Mouse (Mus musculus) G1E (cell line): ENCODE results near the gene Ipcef1. TPM values are rescaled to one million over a fixed set of nuclear protein-coding genes. Genes with fewer than 3 reads are reported as not detected.

Source experiments
- ATAC-seq: 2 replicates; pipeline ENCODE4 v1.8.0; 2016; ENCODE audit warnings: mild to moderate bottlenecking; ENCODE audit not compliant: insufficient number of reproducible peaks, poor library complexity, low FRiP score, severe bottlenecking; ENCODE audit errors: extremely low read depth
- DNase-seq: peaks from one replicate; pipeline ENCODE4 v3.0.0; 2012; ENCODE audit warnings: low spot score
- H3K27me3 ChIP-seq: 2 replicates; pipeline ENCODE4 v1.6.1; 2012; ENCODE audit warnings: mild to moderate bottlenecking, low read length, inconsistent platforms; ENCODE audit not compliant: insufficient read depth
- H3K36me3 ChIP-seq: replicated peaks from 2 replicates; pipeline ENCODE3; 2012; ENCODE audit warnings: mild to moderate bottlenecking, inconsistent platforms
- H3K4me1 ChIP-seq: 2 replicates; pipeline ENCODE4 v1.6.1; 2012; ENCODE audit warnings: low read depth, low read length, inconsistent platforms, mixed read lengths; ENCODE audit not compliant: insufficient read depth
- H3K4me3 ChIP-seq: 2 replicates; pipeline ENCODE4 v1.5.1; 2012; ENCODE audit warnings: low read depth, mild to moderate bottlenecking, inconsistent platforms, low read length, moderate library complexity, mixed read lengths
- H3K9me3 ChIP-seq: replicated peaks from 2 replicates; pipeline ENCODE4 v1.6.1; 2012; ENCODE audit warnings: inconsistent platforms
- CTCF ChIP-seq: IDR thresholded peaks from 2 replicates; pipeline ENCODE4 v1.5.1; 2012; ENCODE audit warnings: low read depth, low read length, inconsistent platforms, mixed read lengths
- GATA1 ChIP-seq: IDR thresholded peaks from 2 replicates; pipeline ENCODE4 v1.6.1; 2012; ENCODE audit warnings: borderline replicate concordance, low read length, inconsistent platforms, mixed read lengths
- GATA2 ChIP-seq: IDR thresholded peaks from 2 replicates; pipeline ENCODE4 v1.6.1; 2012; ENCODE audit warnings: low read depth, low read length, inconsistent platforms, borderline replicate concordance
- POLR2AphosphoS5 ChIP-seq: IDR thresholded peaks from 2 replicates; pipeline ENCODE4 v1.6.1; 2012; ENCODE audit warnings: low read depth, low read length, inconsistent platforms; ENCODE audit not compliant: insufficient replicate concordance
- TAL1 ChIP-seq: conservative IDR thresholded peaks from 2 replicates; pipeline ENCODE4 v1.6.1; 2012; ENCODE audit warnings: low read depth, low read length, inconsistent platforms, mixed read lengths
- polyA plus RNA-seq: library from polyadenylated mRNA; stranded (reverse); fragments of >175 nt; gene quantifications from 2 replicates; pipeline ENCODE4 v1.2.3, GENCODE M21; 2012
- total RNA-seq, 2 experiments: library from RNA; stranded (forward) in 1 of 2; stranded (reverse) in 1 of 2; fragments of 200-1000 nt in 1 of 2; fragments of >200 nt in 1 of 2; fragmentation: Nextera tagmentation in 1 of 2; gene quantifications; 2 replicates each; pipeline ENCODE4 v1.2.3; 2014 to 2017

Gene Ipcef1
- total RNA-seq (2014; fragmentation: Nextera tagmentation): not detected in 2 replicates
- total RNA-seq (2017): 0.11 and 0.12 TPM in 2 replicates
- polyA plus RNA-seq: not detected in 2 replicates

DNA sequence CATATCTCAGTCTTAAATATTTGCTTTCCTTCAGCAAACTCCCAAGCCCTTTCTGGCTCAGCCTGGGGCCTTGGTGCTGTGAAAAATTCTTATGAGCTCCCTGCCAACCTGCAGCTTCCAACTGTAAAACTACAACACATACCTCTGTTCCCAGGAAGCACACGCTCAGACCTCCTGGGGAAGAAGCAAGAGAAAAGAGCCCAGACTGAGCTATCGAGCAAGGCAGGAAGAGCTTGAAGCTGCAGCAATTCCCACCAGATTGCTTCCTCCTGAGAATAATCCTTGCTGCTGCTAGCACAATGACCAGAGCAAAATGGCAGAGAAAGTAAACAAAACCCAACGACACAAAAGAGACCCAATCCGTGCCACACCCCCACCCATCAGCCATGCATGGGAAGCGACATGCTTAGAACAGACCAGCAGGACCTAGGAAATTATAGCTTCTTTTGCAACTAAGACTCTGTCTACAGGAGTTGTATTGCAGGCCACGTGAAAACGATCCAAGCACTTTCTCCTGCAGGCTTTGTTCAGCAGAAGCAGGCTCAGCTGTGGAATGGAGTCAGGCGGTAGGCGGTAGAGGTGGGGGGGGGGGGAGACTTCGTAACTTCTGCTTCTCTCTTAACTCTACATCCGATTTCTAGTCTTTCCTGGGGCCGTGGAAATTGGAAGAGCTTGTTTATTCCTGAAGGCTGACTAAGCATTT, at the start of gene Ipcef1:
Gene Ipcef1, minus strand, starts transcription at position 164 of the 703 bp plus-strand sequence.
- no peak for DNase-seq
- TF ChIP-seq POLR2AphosphoS5 (no peak), CTCF (no peak), GATA1 (no peak), GATA2 (no peak), TAL1 (no peak)

DNA sequence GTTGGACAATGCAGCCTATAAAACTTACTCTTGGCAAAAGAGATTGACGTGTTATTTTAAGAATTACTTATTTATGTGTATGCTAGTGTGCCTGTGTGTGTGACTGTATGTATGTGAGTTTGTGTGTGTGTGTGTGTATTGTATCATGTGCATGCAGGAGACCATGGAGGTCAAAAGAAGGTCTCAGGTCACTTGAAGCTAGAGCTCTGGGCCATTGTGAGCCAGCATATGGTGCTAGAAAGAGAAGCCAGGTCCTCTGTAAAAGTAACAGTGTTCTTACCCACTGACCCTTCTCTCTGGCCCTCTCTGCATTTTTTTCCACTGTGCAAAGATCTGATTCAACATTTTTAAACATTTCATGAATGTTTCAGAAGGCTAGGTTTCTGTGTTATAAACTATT, 25.7 kb upstream of the Ipcef1 start:
- Histone ChIP-seq H3K27me3 (no peaks in the 10 kb centered on the region), H3K9me3 (no peaks in the 10 kb centered on the region), H3K4me3 (no peak overlapping the region), H3K36me3 (no peaks in the 10 kb centered on the region), H3K4me1 (no peaks in the 10 kb centered on the region)
- TF ChIP-seq POLR2AphosphoS5 (no peak), CTCF (no peak), GATA1 (no peak), TAL1 (no peak), GATA2 (no peak)
- DNase-seq (no peak), ATAC-seq (no peak)

More for the DNA sequence above, at the start of gene Ipcef1:
- Histone ChIP-seq H3K27me3 (no peaks in the 10 kb centered on the region), H3K36me3 (no peaks in the 10 kb centered on the region), H3K4me1 (no peaks in the 10 kb centered on the region), H3K4me3 (no peak within 1 kb of the TSS), H3K9me3 (no peaks in the 10 kb centered on the region)
- ATAC-seq: no peak

DNA sequence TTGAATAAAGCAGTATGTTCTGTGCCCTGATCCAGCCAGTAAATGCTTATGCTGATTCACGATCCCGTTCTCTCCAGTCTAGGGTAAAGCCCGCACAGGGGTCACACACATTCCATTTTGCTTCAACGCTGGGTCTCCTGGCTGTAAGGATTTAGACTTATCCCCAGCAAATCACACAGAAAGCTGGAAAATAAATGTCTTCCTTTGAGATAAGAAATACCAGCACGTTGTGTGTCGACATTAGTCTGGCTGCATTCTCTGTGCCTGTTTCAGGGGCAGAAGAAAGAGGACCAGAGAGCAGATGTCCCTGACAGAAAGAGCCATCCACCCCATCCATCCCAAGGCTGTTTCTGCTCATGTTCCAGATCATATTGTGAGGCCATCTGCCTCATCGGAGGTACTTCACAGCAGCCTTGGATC, 25.1 kb upstream of the Ipcef1 start:
- Histone ChIP-seq H3K4me1 (no peaks in the 10 kb centered on the region), H3K36me3 (no peaks in the 10 kb centered on the region), H3K4me3 (no peak overlapping the region), H3K27me3 (no peaks in the 10 kb centered on the region), H3K9me3 (no peaks in the 10 kb centered on the region)
- no peak for ATAC-seq
- TF ChIP-seq GATA2: no peak
- no peak for TF ChIP-seq CTCF
- TF ChIP-seq TAL1: no peak
- no peak for DNase-seq

DNA sequence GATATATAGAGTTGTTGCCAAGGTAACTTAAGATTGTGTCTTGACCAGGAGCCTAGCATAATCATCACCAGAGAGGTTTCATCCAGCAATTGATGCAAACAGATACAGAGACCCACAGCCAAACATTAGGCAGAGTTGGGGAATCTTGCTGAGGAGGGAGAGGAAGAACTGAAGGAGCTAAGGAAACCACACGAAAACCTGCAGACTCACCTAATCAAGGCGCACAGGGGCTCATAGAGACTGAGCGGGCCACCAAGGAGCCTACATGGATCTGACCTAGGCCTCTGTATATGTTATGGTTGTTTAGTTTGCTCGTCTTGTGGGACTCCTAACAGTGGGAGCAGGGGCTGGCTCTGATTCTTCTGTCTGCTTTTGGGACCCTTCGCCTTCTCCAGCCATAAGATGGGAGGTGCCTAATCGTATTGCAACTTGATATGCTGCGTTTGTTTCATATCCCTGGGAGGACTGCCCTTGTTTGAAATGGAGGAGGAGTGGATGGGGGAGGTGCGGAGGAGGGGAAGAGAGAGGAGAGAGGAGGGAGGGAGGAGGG, 24.5 kb upstream of the Ipcef1 start:
- DNase-seq (no peak), ATAC-seq (no peak)
- no peaks in the 10 kb centered on the region for H3K27me3 ChIP-seq
- no peaks in the 10 kb centered on the region for H3K36me3 ChIP-seq
- H3K4me3 ChIP-seq: no peak overlapping the region
- TF ChIP-seq GATA2 (no peak), CTCF (no peak), TAL1 (no peak), POLR2AphosphoS5 (no peak), GATA1 (no peak)
- H3K9me3 ChIP-seq: no peaks in the 10 kb centered on the region
- no peaks in the 10 kb centered on the region for H3K4me1 ChIP-seq

DNA sequence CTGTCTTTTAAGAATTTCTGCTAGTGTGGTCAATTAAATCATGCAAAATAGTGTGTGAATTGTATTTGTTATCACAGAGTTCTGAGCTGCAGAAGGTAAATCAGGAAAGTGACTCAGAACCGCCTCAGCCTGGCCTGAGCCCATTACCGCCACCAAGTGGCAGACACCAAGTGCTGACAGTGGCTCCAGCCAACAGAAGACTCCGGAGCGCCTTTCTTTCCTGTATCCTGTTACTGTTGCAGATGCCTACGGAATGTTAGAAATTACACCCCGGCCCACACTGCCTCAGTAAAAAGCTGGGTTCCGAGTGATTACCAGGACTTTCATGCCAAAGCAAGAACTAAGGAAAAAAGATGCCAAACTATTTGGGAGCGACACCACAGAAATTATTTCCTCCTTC, 23.9 kb upstream of the Ipcef1 start:
- no peak for ATAC-seq
- Histone ChIP-seq H3K9me3 (no peaks in the 10 kb centered on the region), H3K4me1 (no peaks in the 10 kb centered on the region), H3K36me3 (no peaks in the 10 kb centered on the region), H3K27me3 (no peaks in the 10 kb centered on the region), H3K4me3 (no peak overlapping the region)
- TF ChIP-seq TAL1 (no peak), CTCF (no peak), POLR2AphosphoS5 (no peak), GATA1 (no peak), GATA2 (no peak)
- DNase-seq: no peak

DNA sequence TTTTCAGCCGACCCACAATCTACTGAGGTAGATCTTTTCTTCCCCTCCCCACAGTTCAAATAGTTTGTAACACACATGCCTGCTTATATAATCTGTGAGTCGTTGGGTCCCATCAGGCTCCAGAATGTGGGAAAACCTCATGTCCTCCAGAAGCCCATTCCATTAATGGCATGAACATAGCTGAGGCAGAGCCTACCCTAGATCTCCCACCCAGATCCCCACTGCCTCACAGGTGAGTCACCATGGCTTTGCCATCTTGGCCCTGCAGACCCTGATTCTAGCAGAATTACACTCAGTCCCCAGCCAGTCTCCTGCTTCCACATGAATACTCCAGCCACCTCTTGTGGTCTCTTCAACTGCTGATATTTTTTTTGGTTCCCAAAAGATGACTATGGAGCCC, 23.4 kb upstream of the Ipcef1 start:
- H3K4me1 ChIP-seq: no peaks in the 10 kb centered on the region
- no peak for TF ChIP-seq TAL1
- ATAC-seq (no peak), DNase-seq (no peak)
- no peaks in the 10 kb centered on the region for H3K27me3 ChIP-seq
- no peak overlapping the region for H3K4me3 ChIP-seq
- no peaks in the 10 kb centered on the region for H3K9me3 ChIP-seq
- H3K36me3 ChIP-seq: no peaks in the 10 kb centered on the region

DNA sequence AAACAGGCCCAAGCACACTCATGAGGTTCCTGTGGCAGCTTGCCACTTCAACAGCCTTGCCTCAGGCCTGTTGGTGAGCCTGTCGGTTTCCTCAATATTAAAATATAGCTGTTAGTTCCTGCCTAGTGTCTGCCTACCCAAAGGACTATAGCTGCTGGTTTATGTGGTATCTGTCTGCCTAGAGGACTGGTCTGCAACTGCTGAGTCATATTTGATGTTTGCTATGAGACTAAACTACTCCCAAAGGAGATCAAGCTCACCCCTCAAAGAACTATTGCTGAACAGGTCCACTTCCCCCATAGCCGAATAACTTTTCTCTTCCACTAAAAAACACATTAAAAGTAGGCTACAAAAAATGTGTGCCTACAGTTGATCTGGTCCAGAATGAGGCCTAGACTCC, 22.0 kb upstream of the Ipcef1 start:
- Histone ChIP-seq H3K27me3 (no peaks in the 10 kb centered on the region), H3K4me3 (no peak overlapping the region), H3K36me3 (no peaks in the 10 kb centered on the region), H3K9me3 (no peaks in the 10 kb centered on the region), H3K4me1 (no peaks in the 10 kb centered on the region)
- DNase-seq (no peak), ATAC-seq (no peak)
- TF ChIP-seq POLR2AphosphoS5 (no peak), CTCF (no peak), GATA1 (no peak), GATA2 (no peak), TAL1 (no peak)
